Mouse (Mus musculus): Measurements from ENCODE around the gene Amotl1. TPM values are rescaled to one million over a fixed set of nuclear protein-coding genes. Genes with fewer than 3 reads are reported as not detected.

The Amotl1 gene
- polyA plus RNA-seq, 1 experiment, result 37.3 TPM

GRCm38 (mm10) chr9:14643328-14643727 lies 1.5 kb downstream of the Amotl1 start:
- H3K4me3 ChIP-seq, result no peak overlapping the region
- no peaks in the 10 kb centered on the region for H3K79me2 ChIP-seq (ENCODE audit: control insufficient read depth, insufficient read depth)
- TF ChIP-seq TCF12 (IDR thresholded peaks at IDR 0.05; ENCODE audit: insufficient read depth, poor library complexity, severe bottlenecking), result no peak
- TF ChIP-seq POLR2A (IDR thresholded peaks at IDR 0.05; ENCODE audit: insufficient read length, low read depth), result no peak
- TF ChIP-seq USF1 (IDR thresholded peaks at IDR 0.05; ENCODE audit: low read depth), result no peak
- TF ChIP-seq MYOD1 (IDR thresholded peaks at IDR 0.05; ENCODE audit: control insufficient read depth in 1 of 3, insufficient read length in 2 of 3, low read depth in 2 of 3), result no peak
- TF ChIP-seq MAX (IDR thresholded peaks at IDR 0.05; ENCODE audit: low read depth), result no peak
- TF ChIP-seq CEBPB (IDR thresholded peaks at IDR 0.05; ENCODE audit: insufficient read depth, poor library complexity, severe bottlenecking), result no peak
- TF ChIP-seq SRF (IDR thresholded peaks at IDR 0.05; ENCODE audit: control insufficient read depth, insufficient read length, low read depth), result no peak
- TF ChIP-seq POLR2AphosphoS2 (IDR thresholded peaks at IDR 0.05; ENCODE audit: insufficient read length, low read depth), result no peak
- TF ChIP-seq E2F4 (IDR thresholded peaks at IDR 0.05; ENCODE audit: insufficient read depth), result no peak
- no peak for TF ChIP-seq TCF3 (IDR thresholded peaks at IDR 0.05; ENCODE audit: insufficient read length, low read depth)
- TF ChIP-seq REST (IDR thresholded peaks at IDR 0.05; ENCODE audit: insufficient read depth, insufficient read length), result no peak
- TF ChIP-seq MYOG (IDR thresholded peaks at IDR 0.05; ENCODE audit: control insufficient read depth in 1 of 3, insufficient read depth in 1 of 3, insufficient read length in 2 of 3, low read depth in 2 of 3), result no peak
- H3ac ChIP-seq (ENCODE audit: control insufficient read depth, insufficient read length), result no peak overlapping the region
- H3K4me2 ChIP-seq (ENCODE audit: low read depth), result peak overlapping the region; percentile 55
- H3K27me3 ChIP-seq (ENCODE audit: control insufficient read depth, insufficient read depth, insufficient read length), result no peaks in the 10 kb centered on the region
- no peaks in the 10 kb centered on the region for H3K36me3 ChIP-seq (ENCODE audit: control insufficient read depth, insufficient read depth)

GRCm38 (mm10) chr9:14642251-14643021 lies 2.4 kb downstream of the Amotl1 start:
- Histone ChIP-seq H3K4me3 (no peak overlapping the region), H3K36me3 (ENCODE audit: control insufficient read depth, insufficient read depth) (no peaks in the 10 kb centered on the region), H3K27me3 (ENCODE audit: control insufficient read depth, insufficient read depth, insufficient read length) (no peaks in the 10 kb centered on the region), H3K79me2 (ENCODE audit: control insufficient read depth, insufficient read depth) (no peaks in the 10 kb centered on the region), H3K4me2 (ENCODE audit: low read depth) (peak overlapping the region; percentile 55), H3ac (ENCODE audit: control insufficient read depth, insufficient read length) (no peak overlapping the region)
- TF ChIP-seq USF1 (IDR thresholded peaks at IDR 0.05; ENCODE audit: low read depth) (no peak), MYOG (IDR thresholded peaks at IDR 0.05; ENCODE audit: control insufficient read depth in 1 of 3, insufficient read depth in 1 of 3, insufficient read length in 2 of 3, low read depth in 2 of 3) (peak in 1 of 3 experiments; percentile 36), TCF3 (IDR thresholded peaks at IDR 0.05; ENCODE audit: insufficient read length, low read depth) (no peak), TCF12 (IDR thresholded peaks at IDR 0.05; ENCODE audit: insufficient read depth, poor library complexity, severe bottlenecking) (no peak), CEBPB (IDR thresholded peaks at IDR 0.05; ENCODE audit: insufficient read depth, poor library complexity, severe bottlenecking) (0 out of 2 replicates have a peak, but pooled peaks have one; percentile 23), POLR2AphosphoS2 (IDR thresholded peaks at IDR 0.05; ENCODE audit: insufficient read length, low read depth) (no peak), MAX (IDR thresholded peaks at IDR 0.05; ENCODE audit: low read depth) (no peak)

- TF ChIP-seq POLR2AphosphoS2 (IDR thresholded peaks at IDR 0.05; ENCODE audit: insufficient read length, low read depth) (peak; percentile 27), E2F4 (IDR thresholded peaks at IDR 0.05; ENCODE audit: insufficient read depth) (no peak), USF1 (IDR thresholded peaks at IDR 0.05; ENCODE audit: low read depth) (no peak), CEBPB (IDR thresholded peaks at IDR 0.05; ENCODE audit: insufficient read depth, poor library complexity, severe bottlenecking) (no peak), REST (IDR thresholded peaks at IDR 0.05; ENCODE audit: insufficient read depth, insufficient read length) (no peak), POLR2A (IDR thresholded peaks at IDR 0.05; ENCODE audit: insufficient read length, low read depth) (no peak), MAX (IDR thresholded peaks at IDR 0.05; ENCODE audit: low read depth) (no peak), TCF3 (IDR thresholded peaks at IDR 0.05; ENCODE audit: insufficient read length, low read depth) (no peak), MYOD1 (IDR thresholded peaks at IDR 0.05; ENCODE audit: control insufficient read depth in 1 of 3, insufficient read length in 2 of 3, low read depth in 2 of 3) (peak in 1 of 3 experiments; percentile 37), TCF12 (IDR thresholded peaks at IDR 0.05; ENCODE audit: insufficient read depth, poor library complexity, severe bottlenecking) (no peak), SRF (IDR thresholded peaks at IDR 0.05; ENCODE audit: control insufficient read depth, insufficient read length, low read depth) (no peak), MYOG (IDR thresholded peaks at IDR 0.05; ENCODE audit: control insufficient read depth in 1 of 3, insufficient read depth in 1 of 3, insufficient read length in 2 of 3, low read depth in 2 of 3) (peak in 1 of 3 experiments; percentile 55)
- no peaks in the 10 kb centered on the region for H3K36me3 ChIP-seq (ENCODE audit: control insufficient read depth, insufficient read depth)
- H3K4me3 ChIP-seq, result no peak overlapping the region
- H3K27me3 ChIP-seq (ENCODE audit: control insufficient read depth, insufficient read depth, insufficient read length), result no peaks in the 10 kb centered on the region
- H3ac ChIP-seq (ENCODE audit: control insufficient read depth, insufficient read length), result no peak overlapping the region
- no peaks in the 10 kb centered on the region for H3K79me2 ChIP-seq (ENCODE audit: control insufficient read depth, insufficient read depth)
- peak overlapping the region; percentile 55 for H3K4me2 ChIP-seq (ENCODE audit: low read depth)
These were observed 3.4 kb downstream of the Amotl1 start for GRCm38 (mm10) chr9:14641310-14642067.

GRCm38 (mm10) chr9:14636244-14636643 lies 8.6 kb downstream of the Amotl1 start:
- TF ChIP-seq POLR2AphosphoS2 (IDR thresholded peaks at IDR 0.05; ENCODE audit: insufficient read length, low read depth) (no peak), E2F4 (IDR thresholded peaks at IDR 0.05; ENCODE audit: insufficient read depth) (no peak), USF1 (IDR thresholded peaks at IDR 0.05; ENCODE audit: low read depth) (no peak), MAX (IDR thresholded peaks at IDR 0.05; ENCODE audit: low read depth) (no peak), MYOG (IDR thresholded peaks at IDR 0.05; ENCODE audit: control insufficient read depth in 1 of 3, insufficient read depth in 1 of 3, insufficient read length in 2 of 3, low read depth in 2 of 3) (no peak), SRF (IDR thresholded peaks at IDR 0.05; ENCODE audit: control insufficient read depth, insufficient read length, low read depth) (no peak), POLR2A (IDR thresholded peaks at IDR 0.05; ENCODE audit: insufficient read length, low read depth) (no peak), TCF12 (IDR thresholded peaks at IDR 0.05; ENCODE audit: insufficient read depth, poor library complexity, severe bottlenecking) (no peak), TCF3 (IDR thresholded peaks at IDR 0.05; ENCODE audit: insufficient read length, low read depth) (no peak)
- Histone ChIP-seq H3K27me3 (ENCODE audit: control insufficient read depth, insufficient read depth, insufficient read length) (no peaks in the 10 kb centered on the region), H3K79me2 (ENCODE audit: control insufficient read depth, insufficient read depth) (no peaks in the 10 kb centered on the region), H3K36me3 (ENCODE audit: control insufficient read depth, insufficient read depth) (no peaks in the 10 kb centered on the region), H3K4me2 (ENCODE audit: low read depth) (no peak overlapping the region), H3K4me3 (no peak overlapping the region), H3ac (ENCODE audit: control insufficient read depth, insufficient read length) (no peak overlapping the region)
